Mouse (Mus musculus) adrenal gland, adult 2 months (tissue): Measurements from ENCODE around the gene Tectb. TPM values are rescaled to one million over a fixed set of nuclear protein-coding genes. Genes with fewer than 3 reads are reported as not detected.
A peak's percentile ranks its signal among the peaks of the same experiment; 100 is the strongest.
"Not testable (repeated sequence)": the region's sequence is repeated elsewhere in the genome, so short reads cannot be mapped to it uniquely, and the experiment has no call there.

Source experiments
- DNase-seq: peaks from one replicate; pipeline ENCODE4 v3.0.0; 2021
- long read RNA-seq: library from polyadenylated mRNA; stranded (forward); transcript quantifications from one replicate; pipeline ENCODE4 v2.0.0, GENCODE M21; 2021
- polyA plus RNA-seq: library from polyadenylated mRNA; depleted of rRNA; stranded (reverse); fragments of >200 nt; gene quantifications from 2 replicates; pipeline ENCODE4 v1.2.3, GENCODE M21; 2012; rRNA removed
- total RNA-seq, 2 experiments: library from RNA; stranded (reverse); gene quantifications; 2 replicates each; pipeline ENCODE4 v1.2.3; 2021

Tectb gene
- under 1 TPM; 0.41 to 0.89 TPM for total RNA-seq
- polyA plus RNA-seq: 0.04 TPM in 1 of 2 replicates, not detected in the other
- long read RNA-seq, partial matches to known transcripts: 2 of 2 reads
- long read RNA-seq, other reads (novel, unspliced or antisense): 0 of 2 reads

DNA sequence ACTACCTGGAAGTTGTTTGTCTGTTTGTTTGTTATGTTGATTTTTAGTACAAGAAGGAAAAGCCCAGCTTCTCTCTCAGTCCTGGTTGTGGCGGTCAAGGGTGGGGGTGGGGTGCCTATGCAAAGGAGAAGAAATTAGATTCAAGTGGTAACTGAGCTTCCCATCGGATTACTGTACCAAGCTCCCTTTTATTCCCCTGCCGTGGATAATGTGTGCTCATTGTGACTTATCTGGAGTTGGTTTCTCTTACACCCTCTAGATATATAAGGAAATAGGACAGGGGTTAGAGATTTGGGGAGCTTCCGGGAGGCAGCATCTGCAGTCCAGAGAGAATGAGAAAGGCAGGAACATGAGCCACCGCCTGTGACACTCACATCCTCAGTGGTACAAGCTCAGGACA is at the start of gene Tectb:
Tectb (plus strand) TSS at position 301 of the 400 bp plus-strand sequence.
- no peak for DNase-seq

DNA sequence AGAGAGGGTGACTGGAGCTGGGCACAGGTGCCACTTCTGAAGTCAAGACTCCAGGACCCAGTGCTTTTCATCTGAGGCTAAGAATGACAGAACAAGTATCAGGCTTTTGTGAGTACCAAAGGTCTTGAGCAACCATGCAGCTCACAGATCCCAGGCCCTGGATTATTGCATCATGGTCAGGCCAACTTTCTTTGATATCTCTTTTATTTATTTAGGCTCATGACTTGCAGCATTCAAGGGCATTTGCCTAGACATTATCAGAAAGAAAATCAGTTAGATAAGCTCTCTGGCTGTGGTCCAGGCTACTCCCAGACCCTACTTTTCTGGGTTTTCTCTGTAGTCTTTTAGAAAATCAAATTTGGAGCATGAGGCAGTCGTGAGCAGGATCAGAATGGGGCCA is 48.8 kb upstream of the Tectb start:
- peak; percentile 76 for DNase-seq

DNA sequence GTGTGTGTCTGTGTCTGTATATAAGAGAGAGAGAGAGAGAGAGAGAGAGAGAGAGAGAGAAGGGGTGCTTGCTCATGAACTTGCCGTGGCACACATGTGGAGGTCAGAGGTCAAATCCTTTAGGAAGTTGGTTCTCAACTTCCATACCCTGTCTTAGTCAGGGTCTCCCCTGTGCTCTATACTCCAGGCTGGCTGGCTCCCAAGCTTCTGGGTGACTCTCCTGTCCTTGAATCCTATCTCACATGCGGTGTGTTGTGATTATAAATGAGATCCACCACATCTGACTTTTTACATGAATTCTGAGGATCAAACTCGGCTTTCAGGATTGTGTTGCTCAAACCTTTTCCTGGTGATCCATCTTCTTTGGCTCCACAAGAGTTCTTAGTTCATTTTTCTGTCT is 48.1 kb upstream of the Tectb start:
- peak; percentile 74 for DNase-seq

DNA sequence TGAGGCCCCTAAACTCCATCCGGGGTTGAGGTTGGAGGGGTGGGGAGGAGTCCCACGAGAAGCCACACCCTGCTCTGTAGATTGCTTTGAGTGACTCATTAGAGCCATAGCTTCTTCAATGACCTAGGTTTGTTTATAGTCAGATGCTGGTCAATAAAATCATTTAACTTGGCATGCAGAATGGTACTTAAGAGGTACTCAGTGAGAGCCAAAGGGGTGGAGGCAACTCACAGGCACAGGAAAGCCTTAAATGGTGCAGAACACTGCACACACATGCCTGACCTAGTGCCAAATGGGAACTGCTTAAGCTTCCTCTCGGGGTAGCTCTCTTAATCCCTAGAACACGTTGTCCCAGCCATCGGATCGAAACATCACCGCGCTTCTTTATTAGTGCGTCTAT is 46.0 kb upstream of the Tectb start:
- no peak for DNase-seq

DNA sequence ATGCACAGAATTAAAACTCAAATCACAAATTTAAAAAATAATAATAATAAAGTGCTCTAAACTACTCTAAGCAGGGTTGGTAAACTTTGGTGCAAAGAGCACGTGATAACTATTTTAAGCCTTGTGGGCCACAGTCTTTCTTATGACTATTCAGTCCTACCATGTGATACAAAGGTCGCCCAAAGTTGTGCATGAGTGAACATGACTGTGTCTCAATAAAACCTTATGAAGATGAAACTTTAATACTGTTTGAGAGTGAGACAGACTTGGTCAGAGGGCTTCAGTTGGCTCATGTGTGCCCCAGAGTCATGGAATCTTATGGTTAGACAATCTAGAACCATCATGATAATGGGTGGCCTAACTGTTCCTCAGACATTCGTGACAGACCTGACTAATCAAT is 44.6 kb upstream of the Tectb start:
- DNase-seq: no peak

DNA sequence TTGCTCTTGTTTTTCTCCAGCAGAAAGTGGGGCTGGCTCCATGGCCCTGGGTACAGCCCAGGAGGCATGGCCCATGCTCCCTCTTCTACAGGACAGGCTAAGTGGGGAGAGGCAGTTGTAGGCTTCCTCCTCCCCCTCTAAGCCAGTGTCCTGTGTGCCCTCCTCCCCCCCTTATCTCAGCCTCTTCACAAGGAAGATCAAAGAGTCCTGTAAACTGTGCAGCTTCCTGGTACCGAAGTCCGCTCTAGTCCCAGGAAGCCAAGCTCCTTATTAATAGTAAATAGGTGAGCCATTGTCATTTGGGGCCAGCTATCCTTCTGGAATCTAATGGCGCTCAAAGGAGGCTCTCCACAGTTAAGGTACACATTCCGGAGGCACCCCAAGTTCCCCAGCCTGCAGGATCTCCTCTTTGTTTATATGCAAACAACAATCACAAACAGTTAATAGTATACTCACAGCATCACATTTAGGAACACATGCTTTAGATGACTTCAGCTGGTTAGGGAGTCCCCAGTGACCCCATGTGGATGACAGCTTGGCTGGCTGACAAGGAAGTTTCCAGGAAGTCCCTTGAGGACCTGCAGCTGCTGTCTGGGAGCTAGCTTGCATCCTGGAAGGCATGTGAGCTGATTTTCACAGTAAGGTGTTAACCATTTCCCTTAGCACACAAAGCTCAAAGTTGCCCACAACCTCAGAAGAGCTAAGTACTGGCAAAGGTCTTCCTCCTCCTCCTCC is 43.7 kb upstream of the Tectb start:
- no peak for DNase-seq

DNA sequence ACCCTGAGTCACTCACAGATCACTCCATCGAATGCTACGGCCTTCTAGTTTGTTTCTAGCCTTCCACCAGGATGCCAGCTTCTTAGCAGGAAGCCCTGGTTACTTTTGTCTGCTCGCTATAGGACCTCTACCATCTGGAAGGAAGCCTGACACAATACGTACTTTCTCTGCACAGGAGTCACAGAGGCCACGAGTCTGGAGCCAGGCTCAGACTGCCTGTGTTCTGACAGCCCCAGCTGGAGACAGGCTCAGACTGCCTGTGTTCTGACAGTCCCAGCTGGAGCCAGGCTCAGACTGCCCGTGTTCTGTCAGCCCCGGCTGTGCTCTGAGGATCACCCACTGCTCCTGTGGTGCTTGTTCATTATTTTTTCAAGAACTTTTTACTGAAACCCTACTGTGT is 42.6 kb upstream of the Tectb start:
- no peak for DNase-seq

DNA sequence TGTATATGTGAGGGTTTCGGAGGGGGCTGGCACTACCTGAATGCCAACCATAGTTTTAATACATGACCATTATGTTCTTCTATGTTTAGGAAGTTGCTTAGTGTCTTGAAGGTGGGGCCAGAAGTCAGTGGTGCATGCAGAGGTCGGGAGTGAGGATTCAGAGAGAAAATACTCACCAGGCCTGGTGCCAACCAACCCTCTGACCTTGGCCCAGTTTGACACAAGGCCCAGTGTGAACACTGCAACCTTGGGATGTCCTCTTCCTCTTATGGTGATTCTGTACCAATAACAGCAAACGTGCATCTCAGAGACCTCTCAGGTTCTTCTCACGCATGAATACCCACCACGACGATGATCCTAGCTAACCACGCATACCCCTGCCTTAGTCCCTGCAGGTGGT is 42.0 kb upstream of the Tectb start:
- peak; percentile 88 for DNase-seq

DNA sequence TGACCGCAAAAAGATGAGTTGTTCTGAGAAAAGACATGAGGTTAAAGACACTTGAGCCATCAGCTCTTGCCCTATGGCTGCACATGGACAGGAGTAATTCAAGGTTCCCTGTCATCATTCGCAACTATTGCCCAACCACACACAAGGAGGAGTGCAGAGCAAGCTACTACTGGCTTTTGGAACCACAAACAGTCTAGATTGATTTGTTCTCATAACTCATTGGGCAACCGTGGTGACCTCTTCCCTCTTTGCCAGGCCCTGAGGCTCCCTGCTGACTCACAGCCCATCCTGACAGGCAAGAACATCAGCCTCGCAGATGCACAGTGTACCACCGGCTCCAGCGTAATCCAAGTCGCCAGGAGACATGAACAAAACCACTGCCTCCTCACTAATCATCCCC is 41.2 kb upstream of the Tectb start:
- DNase-seq: peak; percentile 91

DNA sequence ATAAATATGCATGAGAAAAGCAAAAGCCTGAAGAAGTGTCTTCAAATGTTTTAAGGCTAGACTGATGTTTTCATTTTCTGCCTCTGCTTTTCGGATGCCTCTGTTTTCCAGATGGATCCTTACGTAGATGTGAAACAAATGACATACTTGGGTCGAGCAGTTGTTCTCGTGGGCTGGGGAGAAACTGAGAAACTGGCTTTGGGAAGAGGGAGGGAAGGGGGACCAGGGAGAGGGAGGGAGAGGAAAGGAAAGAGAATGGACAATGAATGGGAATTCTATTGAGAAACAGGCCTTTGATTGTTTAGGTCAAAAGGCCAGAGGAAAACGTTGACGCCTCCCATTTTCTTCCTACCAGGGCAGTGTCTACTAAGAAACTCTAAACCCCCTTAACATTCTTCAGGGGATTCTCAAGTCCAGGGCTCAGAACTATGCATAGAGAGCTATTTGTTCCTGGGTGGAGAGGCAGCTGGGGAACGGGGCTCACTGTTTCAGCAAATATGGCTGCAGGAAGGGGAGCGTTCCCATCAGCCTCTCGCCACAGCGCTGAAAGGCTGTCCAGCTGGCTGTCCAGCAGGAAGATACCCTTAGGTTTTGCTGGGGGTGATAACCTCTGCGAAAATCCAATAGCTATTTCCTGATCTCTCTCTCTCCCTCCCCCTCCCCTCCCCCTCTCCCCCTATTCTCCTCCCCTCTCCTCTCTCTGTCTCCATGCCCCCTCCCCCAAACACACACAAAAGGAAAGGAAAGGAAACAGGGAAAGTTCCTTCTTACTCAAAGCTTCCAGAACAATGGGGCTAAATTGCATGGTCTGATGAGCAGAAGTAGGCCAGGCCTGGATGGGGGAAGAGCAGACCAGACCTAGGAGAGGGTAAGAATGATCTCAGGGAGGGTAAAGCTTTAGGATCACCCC is 36.9 kb upstream of the Tectb start:
- DNase-seq: no peak

DNA sequence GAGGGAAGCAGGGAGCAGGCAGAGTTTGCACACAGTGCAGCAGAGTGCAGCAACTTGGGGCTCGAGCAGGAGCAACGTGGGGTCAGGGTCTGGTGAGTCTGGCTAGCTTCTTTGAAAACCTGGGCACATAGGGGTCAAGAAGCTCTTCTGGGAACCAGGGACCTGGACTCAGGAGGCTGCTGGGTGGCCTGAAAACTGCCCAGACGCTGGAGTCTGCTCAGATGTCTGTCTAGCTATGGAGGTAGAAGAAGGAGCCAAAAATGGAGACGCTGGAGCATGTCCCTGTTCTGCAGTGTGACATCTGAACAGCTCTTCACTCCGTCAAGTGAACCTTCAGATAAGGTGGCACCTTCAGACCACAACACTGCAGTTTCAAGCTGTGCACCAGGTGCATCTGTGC is 35.8 kb upstream of the Tectb start:
- DNase-seq: no peak

DNA sequence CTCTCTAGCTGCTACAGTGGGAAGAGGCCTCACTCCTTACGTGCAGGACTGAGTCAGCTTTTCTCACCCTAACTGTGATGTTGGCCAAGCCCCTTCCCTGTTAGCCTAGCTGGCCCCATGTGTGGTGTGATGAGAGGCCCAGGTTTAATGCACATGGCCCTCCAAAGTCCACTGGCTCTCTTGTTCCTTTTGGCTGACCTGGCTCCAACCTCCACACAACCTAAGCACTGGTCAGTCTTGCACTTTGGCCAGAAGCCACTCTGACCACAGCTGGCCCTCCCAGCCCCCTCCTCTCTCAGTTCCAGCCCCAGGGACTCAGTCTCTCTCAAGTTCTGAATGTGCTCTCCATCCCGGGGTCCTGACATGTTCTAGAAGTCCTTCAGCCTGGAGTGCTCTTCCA is 35.4 kb upstream of the Tectb start:
- DNase-seq: no peak

DNA sequence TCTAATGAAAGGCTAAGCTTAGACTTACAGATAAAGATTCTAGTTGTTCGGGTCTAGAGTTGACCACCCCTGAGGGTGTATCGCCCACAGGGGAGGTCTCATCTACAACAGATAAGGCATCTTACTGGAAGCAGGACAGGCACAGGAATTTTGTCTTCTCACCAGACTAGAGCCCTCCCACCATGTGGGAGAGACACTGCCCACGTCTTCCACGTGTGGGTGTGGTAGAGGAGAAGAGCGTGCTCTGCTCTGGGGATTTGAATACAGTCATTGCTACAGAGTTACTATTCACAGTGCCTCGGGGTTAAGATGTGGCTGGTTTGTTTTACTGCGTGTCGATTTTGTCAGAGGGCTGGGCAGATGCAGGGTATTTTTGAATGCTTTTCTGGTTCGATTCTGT is 33.0 kb upstream of the Tectb start:
- DNase-seq: no peak

DNA sequence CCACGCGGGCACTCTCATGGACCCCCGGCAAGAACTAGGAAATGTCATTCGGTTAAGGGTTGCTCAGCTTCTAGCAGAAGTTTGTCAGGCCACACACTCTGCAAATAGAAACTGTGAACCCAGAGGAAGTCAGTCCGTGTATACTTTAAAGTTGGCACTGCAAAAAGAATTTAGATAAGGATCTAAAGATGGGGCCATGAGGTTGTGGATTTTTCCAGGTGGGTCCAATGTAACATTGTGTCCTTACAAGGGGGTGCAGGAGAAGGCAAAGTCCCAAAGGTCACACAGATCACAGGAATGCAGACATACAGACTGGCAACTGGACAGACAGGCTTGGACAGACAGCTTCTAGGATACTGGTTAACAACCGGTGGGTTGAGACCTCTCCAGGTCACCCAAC is 32.4 kb upstream of the Tectb start:
- no peak for DNase-seq

DNA sequence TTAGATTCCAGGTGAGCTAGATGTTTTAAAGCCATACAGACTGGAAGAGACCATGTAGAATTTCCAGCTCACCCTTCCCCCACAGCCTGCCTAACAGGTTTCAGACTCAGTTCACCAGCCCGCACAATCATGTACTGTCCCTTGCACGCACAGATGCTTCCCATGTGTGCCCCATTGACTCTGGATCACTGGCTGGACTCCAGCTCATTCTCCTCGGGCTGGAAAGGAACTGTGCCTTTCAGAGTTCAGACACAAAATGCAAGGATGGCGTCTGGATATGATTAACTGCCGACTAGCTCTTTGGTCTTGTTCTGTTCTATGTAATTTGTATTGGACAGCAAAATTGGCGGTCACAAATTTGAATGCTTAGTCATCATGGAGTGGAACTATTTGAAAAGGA is 30.9 kb upstream of the Tectb start:
- DNase-seq: no peak

DNA sequence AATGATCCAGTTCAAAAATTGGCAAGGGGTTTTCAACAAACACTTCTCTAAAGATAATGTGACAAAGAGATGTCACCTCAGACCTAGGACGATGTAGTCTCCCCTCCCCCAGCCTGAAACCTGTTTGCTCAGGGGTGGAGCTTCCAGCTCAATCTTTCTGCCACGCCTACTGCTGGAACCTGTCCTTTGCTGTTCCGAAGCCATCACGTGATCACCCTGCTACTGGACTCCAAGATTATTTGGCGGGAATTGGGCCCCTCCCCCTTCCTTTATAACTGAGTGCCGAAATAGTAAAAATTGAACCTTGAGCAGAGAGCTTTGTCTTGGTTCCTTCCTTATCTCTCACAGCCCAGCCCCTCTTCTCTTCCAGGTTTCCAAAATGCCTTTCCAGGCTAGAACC is 28.3 kb upstream of the Tectb start:
- DNase-seq: not testable (repeated sequence)

DNA sequence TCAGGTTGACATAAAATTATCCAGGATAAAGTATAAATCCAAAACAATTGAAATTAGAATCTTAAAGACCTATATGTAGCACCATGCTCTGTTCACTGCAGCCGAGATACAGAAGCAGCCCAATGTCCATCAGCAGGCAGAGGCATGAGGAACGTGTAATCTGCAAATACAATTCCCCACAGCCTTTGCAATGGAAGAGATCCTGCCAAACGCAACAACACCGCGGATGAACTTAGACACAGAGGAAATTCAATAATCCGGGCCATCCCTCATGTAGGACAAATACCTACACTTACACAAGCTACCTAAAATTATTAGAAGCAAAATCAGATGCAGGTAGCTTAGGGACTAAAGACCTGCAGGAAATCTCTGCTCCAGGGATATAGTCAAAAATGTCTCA is 27.6 kb upstream of the Tectb start:
- no peak for DNase-seq

DNA sequence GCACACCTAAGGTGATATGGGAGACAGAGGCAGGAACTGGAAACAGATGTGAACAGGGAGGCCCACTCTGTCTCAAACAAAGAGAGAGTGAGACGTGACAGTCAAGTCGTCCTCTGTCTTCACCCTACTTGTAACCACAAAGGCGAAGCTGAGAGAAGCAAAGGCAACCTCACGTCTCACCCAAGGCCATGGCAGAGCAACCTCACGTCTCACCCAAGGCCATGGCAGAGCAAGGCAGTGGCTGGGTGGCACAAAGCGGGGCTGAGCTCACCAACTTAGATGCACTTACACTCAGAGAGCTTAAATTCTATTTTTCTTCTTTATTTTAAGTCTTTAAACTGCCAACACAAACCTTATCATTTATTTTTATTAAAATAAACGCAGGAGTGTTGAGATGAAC is 23.5 kb upstream of the Tectb start:
- DNase-seq: peak; percentile 63

DNA sequence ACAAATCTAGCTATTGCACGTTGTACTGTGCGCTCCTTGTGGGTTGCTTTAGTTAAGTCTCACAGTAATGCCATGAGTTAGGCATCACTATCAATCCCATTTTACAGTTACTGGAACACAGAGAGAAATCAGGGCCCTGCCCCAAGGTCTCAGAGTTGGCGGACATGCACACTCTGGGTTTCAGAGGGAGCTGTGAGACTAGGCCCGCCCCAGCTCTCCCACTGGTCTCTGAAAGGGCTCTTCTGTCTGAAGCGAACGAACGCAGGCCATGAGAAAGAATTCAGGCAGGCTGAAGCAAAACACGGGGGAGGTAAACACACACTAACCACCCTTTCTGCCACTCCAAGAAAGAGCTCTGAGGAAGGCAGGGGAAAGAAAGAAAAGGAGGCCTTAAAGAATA is 21.9 kb upstream of the Tectb start:
- DNase-seq: peak; percentile 74

DNA sequence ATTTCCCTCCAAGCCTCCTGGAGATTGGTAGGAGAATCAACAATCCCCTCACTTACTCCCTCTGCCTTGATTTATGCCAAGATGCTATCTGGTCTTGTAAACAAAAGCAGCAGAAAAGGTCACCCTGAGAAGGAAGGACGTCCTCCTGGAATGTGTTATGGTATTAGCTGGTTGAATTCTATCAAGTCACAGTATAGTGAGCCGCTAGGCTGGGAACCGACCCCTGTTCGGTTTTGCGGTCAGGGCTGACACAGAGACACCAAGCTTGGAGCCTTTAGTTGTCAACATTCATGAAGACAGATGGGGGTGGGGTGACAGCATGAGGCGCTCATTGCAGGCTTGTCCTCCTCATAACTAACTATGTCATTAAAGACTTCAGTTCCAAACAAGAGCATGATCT is 20.7 kb upstream of the Tectb start:
- DNase-seq: no peak

DNA sequence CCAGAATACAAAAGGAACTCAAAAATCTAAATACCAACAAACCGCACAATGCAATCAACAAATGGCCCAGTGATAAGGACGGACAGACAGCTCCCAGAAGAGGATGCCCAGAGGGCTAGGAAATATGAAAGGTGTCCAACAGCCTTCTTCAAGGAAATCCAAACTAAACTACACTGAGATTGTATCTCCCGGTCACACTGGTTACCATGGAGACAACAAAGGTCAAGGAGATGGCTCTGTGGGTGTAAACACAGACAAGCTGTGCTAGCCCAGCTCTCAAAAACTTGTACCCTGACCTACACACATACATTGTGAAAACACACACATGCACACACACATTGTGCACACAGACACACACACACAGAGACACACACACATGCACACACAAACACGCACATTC is 18.3 kb upstream of the Tectb start:
- peak; percentile 54 for DNase-seq

DNA sequence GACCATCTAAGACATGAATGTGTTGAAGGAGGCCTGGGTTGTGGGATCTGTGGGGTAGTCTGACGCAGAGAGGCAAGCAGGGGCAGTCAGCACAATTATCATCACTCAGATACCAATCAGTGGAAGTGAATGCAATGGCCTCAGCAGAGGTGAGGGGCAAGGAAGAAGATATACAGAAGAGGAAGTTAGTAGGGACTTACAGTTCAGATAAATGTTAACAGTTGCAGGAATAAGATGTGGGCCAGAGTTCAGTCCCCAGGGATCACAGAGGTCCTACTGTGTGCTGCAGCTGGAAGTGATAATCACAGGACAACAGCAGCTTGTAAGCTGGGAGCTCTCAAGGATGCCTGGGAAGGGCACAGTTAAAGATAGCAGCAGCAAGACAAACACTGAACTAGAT is 16.4 kb upstream of the Tectb start:
- DNase-seq: no peak

DNA sequence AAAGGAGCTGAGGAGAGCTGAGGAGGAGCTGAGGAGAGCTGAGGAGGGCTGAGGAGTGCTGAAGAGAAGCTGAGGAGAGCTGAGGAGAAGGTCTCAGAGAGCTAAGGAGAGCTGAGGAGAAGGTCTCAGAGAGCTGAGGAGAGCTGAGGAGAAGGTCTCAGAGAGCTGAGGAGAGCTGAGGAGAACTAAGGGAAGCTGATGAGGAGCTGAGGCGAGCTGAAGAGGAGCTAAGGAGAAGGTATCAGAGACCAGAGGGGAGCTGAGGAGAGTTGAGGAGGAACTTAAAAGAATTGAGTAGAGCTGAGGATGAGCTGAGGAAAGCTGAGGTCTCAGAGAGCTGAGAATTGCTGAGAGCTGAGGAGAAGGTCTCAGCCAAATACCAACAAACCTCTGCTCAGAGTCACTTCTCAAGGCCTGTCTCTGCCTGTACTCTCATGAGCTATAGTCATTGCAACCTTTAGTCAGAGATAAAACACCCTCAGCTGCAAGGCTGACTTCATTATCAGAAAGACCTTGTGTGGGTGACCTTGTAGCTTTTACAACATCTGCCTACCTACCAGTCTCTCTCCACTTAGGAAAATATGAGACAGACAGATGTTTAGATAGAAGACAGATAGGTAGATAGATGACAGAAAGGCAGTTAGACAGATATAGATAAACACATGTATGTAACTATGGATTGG is 15.2 kb upstream of the Tectb start:
- DNase-seq: peak; percentile 77
